Mouse (Mus musculus) hindbrain, embryonic 13.5 days (tissue): ENCODE results near the gene Gpalpp1. TPM values are rescaled to one million over a fixed set of nuclear protein-coding genes. Genes with fewer than 3 reads are reported as not detected.

Experiments
- ATAC-seq: fragments of 200-750 bp; cut with Nextera tagmentation; 2 replicates; pipeline ENCODE4 v1.8.0; 2017; ENCODE audit warnings: moderate TSS enrichment; ENCODE audit not compliant: low FRiP score
- H3K27ac ChIP-seq: fragments of 300-500 bp; sonication (generic); 2 replicates; pipeline ENCODE4 v1.5.1; 2015; ENCODE audit warnings: inconsistent platforms, mild to moderate bottlenecking, moderate library complexity
- H3K27me3 ChIP-seq: fragments of 300-500 bp; sonication (generic); 2 replicates; pipeline ENCODE4 v1.6.1; 2015; ENCODE audit warnings: mild to moderate bottlenecking, inconsistent platforms
- H3K36me3 ChIP-seq: fragments of 300-500 bp; sonication (generic); 2 replicates; pipeline ENCODE4 v1.6.1; 2015; ENCODE audit warnings: mild to moderate bottlenecking, inconsistent platforms
- H3K4me1 ChIP-seq: fragments of 300-500 bp; sonication (generic); replicated peaks from 2 replicates; pipeline ENCODE4 v1.6.1; 2015; ENCODE audit warnings: inconsistent platforms
- H3K4me2 ChIP-seq: fragments of 300-500 bp; sonication (generic); 2 replicates; pipeline ENCODE4 v1.6.1; 2015; ENCODE audit warnings: inconsistent platforms, mild to moderate bottlenecking, moderate library complexity
- H3K4me3 ChIP-seq: fragments of 300-500 bp; sonication (generic); 2 replicates; pipeline ENCODE4 v1.5.1; 2015; ENCODE audit warnings: mild to moderate bottlenecking, inconsistent platforms
- H3K9ac ChIP-seq: fragments of 300-500 bp; sonication (generic); 2 replicates; pipeline ENCODE4 v1.6.1; 2015; ENCODE audit warnings: mild to moderate bottlenecking, inconsistent platforms
- H3K9me3 ChIP-seq: fragments of 300-500 bp; sonication (generic); 2 replicates; pipeline ENCODE4 v1.6.1; 2016; ENCODE audit warnings: inconsistent platforms
- WGBS: fragments of 180-500 bp; shearing (Covaris S2); methylation state at CpG from one replicate; pipeline ENCODE4 v1.1.7; 2015; 5-methylcytosine and 5-hydroxymethylcytosine counted together
- polyA plus RNA-seq: library from polyadenylated mRNA; unstranded; fragments of >200 nt; fragmentation: Nextera tagmentation; extraction: Ambion mirVana; gene quantifications from 2 replicates; pipeline ENCODE4 v1.2.1, GENCODE M21; 2015

Gene Gpalpp1
- polyA plus RNA-seq, 1 experiment from 2014 or later, result 13.2 TPM

DNA sequence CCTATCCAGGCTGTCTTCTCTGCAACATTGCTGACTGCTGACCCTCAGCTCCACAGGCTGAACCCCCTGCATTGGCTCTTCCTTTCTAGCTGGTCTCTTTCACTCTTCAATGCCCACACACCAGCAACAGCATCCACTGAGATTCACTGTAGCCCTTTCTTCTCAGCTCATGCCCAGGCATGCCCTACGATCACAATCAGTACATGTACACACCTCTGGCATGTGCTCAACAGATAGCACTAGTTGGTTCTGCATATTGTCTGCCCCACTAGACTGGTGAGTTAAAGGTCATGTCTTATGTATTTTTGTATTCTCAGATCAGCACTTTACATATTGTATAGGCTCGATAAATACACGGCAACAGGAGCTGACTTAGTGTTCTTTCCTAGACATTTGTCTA is 26.4 kb downstream of the Gpalpp1 start:
- H3K27me3 ChIP-seq, result no peaks in the 10 kb centered on the region
- H3K9me3 ChIP-seq, result no peaks in the 10 kb centered on the region
- no peak for ATAC-seq
- no peak overlapping the region for H3K27ac ChIP-seq
- no peaks in the 10 kb centered on the region for H3K4me1 ChIP-seq
- 93% methylated on average over 3 of the region's 3 CpGs for WGBS
- peaks cover 16% of the 10 kb centered on the region for H3K36me3 ChIP-seq
- no peak overlapping the region for H3K4me3 ChIP-seq
- no peak overlapping the region; the same call in 1 of the 2 replicates for H3K9ac ChIP-seq
- H3K4me2 ChIP-seq, result no peak overlapping the region

- no peak overlapping the region for H3K4me2 ChIP-seq
- no peaks in the 10 kb centered on the region for H3K9me3 ChIP-seq
- H3K9ac ChIP-seq, result no peak overlapping the region
- no peak overlapping the region for H3K4me3 ChIP-seq
- no peak overlapping the region for H3K27ac ChIP-seq
- 88% methylated on average over 13 of the region's 13 CpGs for WGBS
- H3K27me3 ChIP-seq, result peaks cover 7% of the 10 kb centered on the region; the same call in 1 of the 2 replicates
- 0 out of 2 replicates have a peak, but pooled peaks cover under 1% of the 10 kb centered on the region for H3K4me1 ChIP-seq
- ATAC-seq, result no peak
- peaks cover 6% of the 10 kb centered on the region for H3K36me3 ChIP-seq
These were observed 28.4 kb downstream of the Gpalpp1 start for GRCm38 (mm10) chr14:76082086-76082636.

- peaks cover 7% of the 10 kb centered on the region for H3K4me1 ChIP-seq
- WGBS, result 60% methylated on average over 11 of the region's 11 CpGs
- H3K27ac ChIP-seq, result no peak overlapping the region
- H3K36me3 ChIP-seq, result peaks cover 3% of the 10 kb centered on the region
- H3K9me3 ChIP-seq, result no peaks in the 10 kb centered on the region
- H3K27me3 ChIP-seq, result peaks cover 7% of the 10 kb centered on the region; the same call in 1 of the 2 replicates
- no peak overlapping the region for H3K4me2 ChIP-seq
- H3K9ac ChIP-seq, result no peak overlapping the region
- no peak for ATAC-seq
- H3K4me3 ChIP-seq, result no peak overlapping the region
These were observed 29.1 kb downstream of the Gpalpp1 start for GRCm38 (mm10) chr14:76081451-76081850.

DNA sequence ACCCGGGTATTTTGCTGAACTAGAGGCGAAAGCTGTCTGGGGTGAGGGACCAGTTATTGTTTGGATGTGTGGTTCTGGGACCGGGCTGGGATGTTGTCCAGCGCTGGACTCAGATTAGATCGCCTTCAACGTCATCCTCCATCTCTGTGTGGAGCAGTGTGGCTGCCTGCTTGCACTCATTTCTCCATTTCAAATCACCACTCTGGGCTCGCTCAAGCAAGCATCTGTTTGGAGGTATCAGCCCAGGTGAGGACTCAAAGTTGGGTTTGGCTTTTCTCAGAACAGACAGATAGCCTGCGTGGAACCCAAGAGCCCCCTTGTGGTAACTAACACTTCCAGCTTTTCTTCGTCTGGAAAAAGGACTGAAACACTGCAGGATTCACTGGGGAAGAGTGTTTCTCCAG is 33.5 kb downstream of the Gpalpp1 start:
- no peak overlapping the region for H3K9ac ChIP-seq
- 0 out of 2 replicates have a peak overlapping the region, but pooled peaks have one; percentile 36 for H3K27ac ChIP-seq
- H3K27me3 ChIP-seq, result peaks cover 7% of the 10 kb centered on the region; the same call in 1 of the 2 replicates
- H3K9me3 ChIP-seq, result no peaks in the 10 kb centered on the region
- no peak overlapping the region for H3K4me3 ChIP-seq
- 46% methylated on average over 9 of the region's 9 CpGs for WGBS
- no peaks in the 10 kb centered on the region for H3K36me3 ChIP-seq
- no peak overlapping the region for H3K4me2 ChIP-seq
- ATAC-seq, result peak; percentile 55; the same call in 1 of the 2 replicates
- peaks cover 14% of the 10 kb centered on the region for H3K4me1 ChIP-seq

GRCm38 (mm10) chr14:76076602-76077001 is 34.0 kb downstream of the Gpalpp1 start:
- 40% methylated on average over 4 of the region's 4 CpGs for WGBS
- peak; percentile 30; the same call in 1 of the 2 replicates for ATAC-seq

DNA sequence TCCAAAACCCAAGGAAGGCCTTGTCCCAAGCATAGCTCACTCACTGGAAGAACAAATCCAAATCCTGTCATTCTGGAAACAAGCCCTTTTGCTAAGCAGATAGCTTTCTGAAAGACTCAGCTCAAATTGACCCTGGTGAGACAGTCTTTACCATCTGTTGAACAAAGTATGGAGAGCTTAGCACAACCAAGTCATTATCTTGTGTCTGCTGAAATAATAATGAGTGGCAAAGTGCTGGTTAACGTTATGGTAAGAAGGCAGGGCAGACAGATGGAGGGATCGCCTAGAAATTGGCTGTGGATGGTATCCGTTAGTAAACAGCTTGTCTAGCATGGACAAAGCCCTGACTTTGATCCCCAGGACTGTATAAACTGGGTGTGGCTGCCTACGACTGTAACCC is 34.8 kb downstream of the Gpalpp1 start:
- WGBS, result 67% methylated on average over 4 of the region's 4 CpGs
- ATAC-seq, result no peak
- peaks cover 14% of the 10 kb centered on the region for H3K4me1 ChIP-seq
- no peak overlapping the region for H3K4me3 ChIP-seq
- H3K4me2 ChIP-seq, result no peak overlapping the region
- peaks cover 7% of the 10 kb centered on the region; the same call in 1 of the 2 replicates for H3K27me3 ChIP-seq
- no peaks in the 10 kb centered on the region for H3K9me3 ChIP-seq
- no peak overlapping the region for H3K9ac ChIP-seq
- no peaks in the 10 kb centered on the region for H3K36me3 ChIP-seq
- H3K27ac ChIP-seq, result 0 out of 2 replicates have a peak overlapping the region, but pooled peaks have one; percentile 18

More at GRCm38 (mm10) chr14:76076602-76077001, 34.0 kb downstream of the Gpalpp1 start:
- no peaks in the 10 kb centered on the region for H3K9me3 ChIP-seq
- peak overlapping the region; percentile 36; the same call in 1 of the 2 replicates for H3K27ac ChIP-seq
- peaks cover 7% of the 10 kb centered on the region; the same call in 1 of the 2 replicates for H3K27me3 ChIP-seq
- H3K4me1 ChIP-seq, result peaks cover 14% of the 10 kb centered on the region
- no peaks in the 10 kb centered on the region for H3K36me3 ChIP-seq
- no peak overlapping the region for H3K4me3 ChIP-seq
- H3K4me2 ChIP-seq, result no peak overlapping the region
- H3K9ac ChIP-seq, result no peak overlapping the region

DNA sequence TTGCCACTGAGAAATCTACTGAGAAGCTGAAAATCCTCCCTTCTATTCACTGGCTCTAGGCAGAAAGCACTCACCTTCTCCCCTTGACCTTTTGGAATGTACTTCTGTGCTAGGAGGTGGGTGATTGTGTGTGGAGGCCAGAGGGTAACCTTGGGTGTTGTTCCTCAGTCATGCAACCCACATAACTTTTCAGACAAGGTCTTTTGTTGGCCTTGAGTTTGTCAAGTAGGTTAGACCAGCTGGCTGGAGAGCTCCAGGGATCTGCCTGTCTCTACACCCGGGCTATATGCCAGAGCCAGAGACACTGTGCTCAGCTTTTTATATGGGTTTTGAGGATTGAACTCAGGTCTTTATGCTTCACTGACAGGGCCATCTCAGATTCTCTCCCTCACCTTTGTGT is 36.4 kb downstream of the Gpalpp1 start:
- H3K9me3 ChIP-seq, result no peaks in the 10 kb centered on the region
- no peak overlapping the region for H3K4me3 ChIP-seq
- H3K36me3 ChIP-seq, result no peaks in the 10 kb centered on the region
- WGBS, result 86% methylated on average over 1 of the region's 1 CpGs
- no peak overlapping the region for H3K4me2 ChIP-seq
- no peak overlapping the region for H3K27ac ChIP-seq
- no peak for ATAC-seq
- peaks cover 21% of the 10 kb centered on the region for H3K4me1 ChIP-seq
- no peak overlapping the region for H3K9ac ChIP-seq
- H3K27me3 ChIP-seq, result peaks cover 7% of the 10 kb centered on the region; the same call in 1 of the 2 replicates

GRCm38 (mm10) chr14:76072626-76073025 is 37.9 kb downstream of the Gpalpp1 start:
- WGBS, result 70% methylated on average over 2 of the region's 2 CpGs

GRCm38 (mm10) chr14:76069296-76069695 is 41.3 kb downstream of the Gpalpp1 start:
- H3K4me3 ChIP-seq, result no peak overlapping the region
- H3K9ac ChIP-seq, result no peak overlapping the region
- no peak for ATAC-seq
- no peaks in the 10 kb centered on the region for H3K27me3 ChIP-seq
- 0 out of 2 replicates have a peak overlapping the region, but pooled peaks have one; percentile 42 for H3K27ac ChIP-seq
- no peak overlapping the region for H3K4me2 ChIP-seq
- peaks cover 15% of the 10 kb centered on the region; the same call in 1 of the 2 replicates for H3K4me1 ChIP-seq
- H3K36me3 ChIP-seq, result no peaks in the 10 kb centered on the region
- WGBS, result 55% methylated on average over 4 of the region's 4 CpGs
- H3K9me3 ChIP-seq, result no peaks in the 10 kb centered on the region

More at GRCm38 (mm10) chr14:76072626-76073025, 37.9 kb downstream of the Gpalpp1 start:
- no peak overlapping the region for H3K27ac ChIP-seq
- no peak overlapping the region for H3K4me2 ChIP-seq
- H3K9ac ChIP-seq, result no peak overlapping the region
- H3K36me3 ChIP-seq, result no peaks in the 10 kb centered on the region
- H3K27me3 ChIP-seq, result no peaks in the 10 kb centered on the region
- H3K4me1 ChIP-seq, result peaks cover 21% of the 10 kb centered on the region
- ATAC-seq, result no peak
- H3K4me3 ChIP-seq, result no peak overlapping the region
- no peaks in the 10 kb centered on the region for H3K9me3 ChIP-seq

GRCm38 (mm10) chr14:76068296-76068695 is 42.3 kb downstream of the Gpalpp1 start:
- no peak for ATAC-seq
- no peak overlapping the region for H3K4me2 ChIP-seq
- no peak overlapping the region for H3K4me3 ChIP-seq
- H3K9ac ChIP-seq, result no peak overlapping the region
- H3K27me3 ChIP-seq, result no peaks in the 10 kb centered on the region
- no peaks in the 10 kb centered on the region for H3K36me3 ChIP-seq
- H3K27ac ChIP-seq, result peak overlapping the region; percentile 62
- H3K9me3 ChIP-seq, result no peaks in the 10 kb centered on the region
- peaks cover 15% of the 10 kb centered on the region; the same call in 1 of the 2 replicates for H3K4me1 ChIP-seq
- 74% methylated on average over 4 of the region's 4 CpGs for WGBS

DNA sequence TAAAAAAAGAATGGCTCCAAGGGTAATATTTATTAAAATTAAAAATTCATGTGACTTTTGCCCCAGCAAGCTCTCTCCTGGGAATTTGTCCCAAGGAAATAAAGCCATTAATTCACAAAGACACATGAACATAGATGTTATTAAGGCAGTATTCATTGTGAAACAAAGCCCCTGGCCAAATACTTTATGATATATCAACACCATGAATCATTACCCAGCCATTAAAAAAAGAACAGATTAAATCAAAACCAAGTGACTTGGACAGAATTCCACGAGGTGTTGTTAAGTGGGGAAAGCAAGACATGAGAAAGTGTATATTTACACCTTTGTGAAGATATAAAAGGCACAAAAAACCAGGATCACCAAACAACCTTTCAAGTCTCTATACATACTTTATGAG is 43.3 kb downstream of the Gpalpp1 start:
- H3K36me3 ChIP-seq, result no peaks in the 10 kb centered on the region
- no peak overlapping the region for H3K4me3 ChIP-seq
- 47% methylated on average over 1 of the region's 1 CpGs for WGBS
- H3K27me3 ChIP-seq, result no peaks in the 10 kb centered on the region
- peaks cover 15% of the 10 kb centered on the region; the same call in 1 of the 2 replicates for H3K4me1 ChIP-seq
- no peak for ATAC-seq
- H3K9me3 ChIP-seq, result no peaks in the 10 kb centered on the region
- no peak overlapping the region for H3K4me2 ChIP-seq
- peak overlapping the region; percentile 23; the same call in 1 of the 2 replicates for H3K27ac ChIP-seq
- no peak overlapping the region for H3K9ac ChIP-seq

DNA sequence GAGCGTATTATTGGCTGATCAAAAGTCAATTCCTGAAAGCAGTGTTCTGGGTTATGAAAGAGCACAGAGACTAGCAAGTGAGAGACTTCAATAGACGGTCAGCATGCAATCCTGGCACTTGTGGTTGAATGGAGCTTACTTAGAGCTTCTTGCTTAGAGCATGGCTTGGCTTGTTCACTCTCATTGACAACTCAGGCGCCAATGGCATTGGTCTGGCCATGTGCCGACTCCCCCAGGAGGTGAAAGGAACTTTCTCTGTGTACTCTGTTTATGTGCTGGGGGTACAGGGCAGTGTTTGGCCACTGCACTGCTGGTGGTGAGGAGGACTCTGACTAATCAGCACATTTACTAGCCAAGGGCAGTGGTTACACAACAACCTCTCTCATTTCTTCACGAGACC is 51.1 kb downstream of the Gpalpp1 start:
- ATAC-seq, result no peak
- no peak overlapping the region for H3K9ac ChIP-seq
- H3K4me1 ChIP-seq, result peaks cover 1% of the 10 kb centered on the region
- no peaks in the 10 kb centered on the region for H3K9me3 ChIP-seq
- no peaks in the 10 kb centered on the region for H3K36me3 ChIP-seq
- no peak overlapping the region for H3K4me3 ChIP-seq
- no peaks in the 10 kb centered on the region for H3K27me3 ChIP-seq
- H3K27ac ChIP-seq, result no peak overlapping the region
- WGBS, result 77% methylated on average over 5 of the region's 5 CpGs
- H3K4me2 ChIP-seq, result no peak overlapping the region

GRCm38 (mm10) chr14:76053726-76054125 is 56.8 kb downstream of the Gpalpp1 start:
- ATAC-seq, result no peak
- 70% methylated on average over 11 of the region's 11 CpGs for WGBS
- no peak overlapping the region for H3K4me2 ChIP-seq
- no peaks in the 10 kb centered on the region for H3K36me3 ChIP-seq
- H3K4me3 ChIP-seq, result no peak overlapping the region
- H3K9ac ChIP-seq, result no peak overlapping the region
- peak overlapping the region; percentile 55 for H3K27ac ChIP-seq
- no peaks in the 10 kb centered on the region for H3K9me3 ChIP-seq
- peaks cover 12% of the 10 kb centered on the region for H3K4me1 ChIP-seq
- H3K27me3 ChIP-seq, result no peaks in the 10 kb centered on the region
